Mouse (Mus musculus): ENCODE data around the gene Herpud1.

Gene Herpud1

DNA sequence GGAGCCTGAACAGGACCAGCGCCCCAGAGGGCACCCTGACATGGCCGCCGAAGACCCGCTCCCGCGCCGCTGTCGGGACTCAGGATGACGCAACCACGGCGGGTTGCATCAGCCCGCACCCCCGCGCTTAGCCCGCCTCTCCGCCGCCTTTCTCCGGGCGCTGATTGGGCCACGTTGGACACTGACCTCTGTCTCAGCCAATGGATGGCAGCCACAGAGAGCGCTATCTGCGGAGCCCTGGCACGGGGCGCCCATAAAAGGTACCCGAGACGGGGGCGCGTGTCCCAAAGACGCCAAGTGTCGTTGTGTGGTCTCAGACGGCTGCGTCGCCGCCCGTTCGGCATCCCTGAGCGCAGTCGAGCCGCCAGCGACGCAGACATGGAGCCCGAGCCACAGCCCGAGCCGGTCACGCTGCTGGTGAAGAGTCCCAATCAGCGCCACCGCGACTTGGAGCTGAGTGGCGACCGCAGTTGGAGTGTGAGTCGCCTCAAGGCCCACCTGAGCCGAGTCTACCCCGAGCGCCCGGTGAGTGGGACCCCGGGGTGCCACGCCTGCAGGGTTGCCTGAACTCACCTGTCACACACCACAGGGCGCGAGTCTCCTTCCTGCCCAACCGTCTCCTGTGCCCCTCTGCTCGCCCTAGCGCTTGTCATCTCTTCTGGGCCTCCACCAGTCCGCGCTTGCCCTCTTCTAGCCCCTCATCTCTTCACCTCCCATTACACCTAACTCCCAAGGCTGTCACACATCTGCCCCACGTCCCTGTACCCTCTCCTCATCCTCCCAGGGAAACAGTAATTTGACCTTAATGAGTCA lies at the start of gene Herpud1:
Herpud1 (plus strand) TSS at position 225 of the 813 bp plus-strand sequence.
- DNase-seq (ENCODE audit: inconsistent age in 2 of 2, low spot score in 1 of 2): peak; percentile 99 to 100

DNA sequence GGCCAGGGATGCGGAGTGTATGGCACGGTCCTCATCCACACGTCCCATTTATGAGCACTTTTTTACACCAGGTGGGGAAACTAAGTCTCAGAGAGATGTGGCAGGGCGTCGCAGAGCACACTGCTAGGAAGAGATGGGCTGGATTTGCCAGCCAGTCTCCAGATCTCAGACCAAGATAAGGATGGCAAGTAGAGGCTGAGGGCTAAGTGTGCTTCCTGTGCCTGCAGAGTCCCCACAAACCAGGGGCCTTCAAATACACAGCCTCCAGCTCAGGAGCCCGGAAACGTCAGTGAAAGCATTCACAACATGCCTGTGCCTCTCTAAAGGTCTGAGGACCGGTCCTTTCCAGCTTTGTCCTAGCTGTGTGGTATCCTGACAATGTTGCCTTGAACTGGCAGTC lies 48.7 kb upstream of the Herpud1 start:
- DNase-seq (ENCODE audit: inconsistent age in 2 of 2, low spot score in 1 of 2): no peak

DNA sequence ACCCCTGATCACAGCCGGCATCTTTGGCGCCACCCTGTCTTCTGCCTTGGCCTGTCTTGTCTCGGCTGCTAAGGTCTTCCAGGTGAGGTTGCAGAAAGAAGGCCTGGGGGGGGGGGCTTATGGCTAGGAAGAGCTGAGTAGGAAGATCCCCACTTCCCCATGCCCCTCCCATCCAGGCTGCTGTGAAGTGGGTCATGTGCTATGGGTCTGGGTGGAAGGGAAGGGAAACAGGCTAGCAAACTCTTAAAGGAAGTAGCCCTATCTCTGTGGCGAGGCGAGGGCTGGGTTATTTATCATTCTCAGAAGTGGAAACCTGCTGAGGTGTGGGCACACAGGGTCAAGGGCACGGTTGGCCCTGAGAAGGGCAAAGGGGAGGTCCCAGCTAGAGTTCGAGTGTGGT lies 45.4 kb upstream of the Herpud1 start:
- no peak for DNase-seq (ENCODE audit: inconsistent age in 2 of 2, low spot score in 1 of 2)

DNA sequence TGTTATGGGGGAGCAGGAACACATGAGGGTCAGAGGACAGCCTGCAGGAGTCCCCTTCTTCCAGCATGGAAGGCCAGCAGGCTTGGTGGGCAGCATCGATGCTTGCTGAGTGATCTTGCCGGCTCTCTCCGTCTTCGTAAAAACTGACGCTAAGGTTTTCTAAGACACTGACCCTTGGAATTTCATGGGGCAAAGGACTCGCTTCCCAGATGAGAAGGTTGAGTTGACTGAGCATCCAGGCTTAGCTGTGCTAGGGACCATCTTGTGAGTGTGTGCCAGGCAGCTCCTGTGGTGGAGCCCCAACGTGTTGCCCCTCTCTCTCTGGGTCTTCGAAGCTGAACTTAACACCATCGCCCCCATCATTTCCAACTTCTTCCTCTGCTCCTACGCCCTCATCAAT lies 43.5 kb upstream of the Herpud1 start:
- no peak for DNase-seq (ENCODE audit: inconsistent age in 2 of 2, low spot score in 1 of 2)

DNA sequence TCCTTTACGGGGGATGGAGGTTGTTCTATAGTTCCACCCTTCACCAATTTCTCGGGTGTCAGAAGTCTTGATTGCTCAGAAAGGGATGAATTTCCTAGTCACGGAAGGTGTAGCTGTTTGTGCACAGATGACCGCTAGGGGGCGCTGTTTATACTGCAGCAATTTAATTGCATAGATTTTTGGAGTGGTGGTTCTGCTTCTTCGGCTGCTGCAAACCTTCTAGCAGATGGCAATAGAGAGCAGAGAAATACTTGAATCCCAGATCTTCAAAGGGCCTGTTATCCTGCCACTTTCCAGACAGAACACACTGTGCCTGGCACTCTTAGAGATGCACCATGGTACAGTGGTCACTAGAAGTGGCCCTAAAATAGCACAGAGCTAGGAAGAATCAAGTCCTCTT lies 42.9 kb upstream of the Herpud1 start:
- peak; percentile 77 to 94 for DNase-seq (ENCODE audit: inconsistent age in 2 of 2, low spot score in 1 of 2)

DNA sequence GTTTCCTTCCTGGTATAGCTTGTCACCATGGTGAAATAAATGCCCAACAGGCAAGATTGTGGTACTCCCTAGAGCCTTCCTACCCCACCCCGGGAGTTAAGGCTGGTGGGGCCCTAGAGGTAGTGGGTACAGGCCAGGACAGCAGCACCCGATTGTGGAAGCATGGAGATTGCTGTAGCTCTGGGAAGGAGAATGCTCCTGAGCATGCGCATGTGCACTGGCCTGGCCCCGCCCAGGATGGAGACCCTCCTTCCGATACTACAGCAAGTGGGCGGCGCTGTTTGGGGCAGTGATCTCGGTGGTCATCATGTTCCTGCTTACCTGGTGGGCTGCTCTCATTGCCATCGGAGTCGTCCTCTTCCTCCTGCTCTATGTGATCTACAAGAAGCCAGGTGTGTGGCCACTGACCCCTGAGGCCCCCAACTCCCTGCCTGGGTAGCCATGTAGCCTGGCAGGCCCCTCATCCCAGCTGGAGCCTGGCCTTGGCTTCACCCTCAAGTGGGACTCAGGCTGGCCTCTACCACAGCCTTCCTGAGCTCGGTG lies 42.4 kb upstream of the Herpud1 start:
- no peak for DNase-seq (ENCODE audit: inconsistent age in 2 of 2, low spot score in 1 of 2)

DNA sequence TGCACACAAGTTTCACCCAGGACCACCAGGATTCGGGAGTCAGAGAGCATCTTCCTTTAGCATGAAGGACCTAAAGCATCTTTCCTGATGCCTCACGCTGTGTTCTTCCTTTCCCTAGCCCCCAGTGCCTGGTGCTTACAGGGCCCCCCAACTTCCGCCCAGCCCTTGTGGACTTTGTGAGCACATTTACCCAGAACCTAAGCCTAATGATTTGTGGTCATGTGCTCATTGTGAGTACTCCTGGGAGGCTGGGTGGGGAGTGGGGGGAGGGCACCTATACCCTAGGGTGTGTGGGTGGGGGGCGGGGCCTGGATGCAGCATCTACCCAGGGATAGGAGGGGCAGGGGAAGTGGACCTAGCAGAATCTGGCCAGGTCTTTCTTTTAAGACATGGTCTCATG lies 40.6 kb upstream of the Herpud1 start:
- no peak for DNase-seq (ENCODE audit: inconsistent age in 2 of 2, low spot score in 1 of 2)

DNA sequence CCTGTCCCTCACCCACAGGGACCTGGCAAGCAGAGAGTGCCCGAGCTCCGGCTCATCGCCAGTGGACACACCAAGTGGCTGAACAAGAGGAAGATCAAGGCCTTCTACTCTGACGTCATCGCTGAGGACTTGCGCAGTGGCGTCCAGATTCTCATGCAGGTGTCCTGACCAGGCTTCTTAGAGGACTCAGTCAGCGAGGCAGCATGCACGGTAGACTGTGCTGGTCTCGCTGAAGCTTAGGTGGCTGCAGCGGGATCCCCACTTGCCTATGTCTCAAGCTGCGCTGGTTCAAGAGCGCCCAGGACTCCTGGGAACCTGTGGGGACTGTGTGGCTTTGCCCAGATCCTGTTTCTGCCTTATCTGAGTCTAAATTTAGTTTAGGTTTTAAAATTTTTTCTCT lies 40.0 kb upstream of the Herpud1 start:
- no peak for DNase-seq (ENCODE audit: inconsistent age in 2 of 2, low spot score in 1 of 2)

DNA sequence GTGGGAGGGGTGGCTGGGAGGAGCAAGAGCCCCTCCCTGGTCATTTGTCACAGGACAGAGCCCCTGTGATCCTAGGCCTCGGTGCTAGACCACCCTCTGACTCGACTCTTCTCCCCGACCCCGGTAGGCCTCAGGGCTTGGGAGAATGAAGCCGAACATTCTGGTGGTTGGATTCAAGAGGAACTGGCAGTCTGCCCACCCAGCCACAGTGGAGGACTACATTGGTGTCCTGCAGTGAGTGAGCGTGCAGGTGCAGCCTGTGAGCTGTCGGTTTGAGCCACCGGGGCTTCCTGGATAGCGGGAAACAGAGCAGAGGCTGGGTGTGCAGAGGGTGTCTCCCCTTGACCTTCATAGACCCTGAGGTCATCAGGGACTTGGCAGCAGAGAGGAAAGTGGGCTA lies 37.8 kb upstream of the Herpud1 start:
- DNase-seq (ENCODE audit: inconsistent age in 2 of 2, low spot score in 1 of 2): no peak

DNA sequence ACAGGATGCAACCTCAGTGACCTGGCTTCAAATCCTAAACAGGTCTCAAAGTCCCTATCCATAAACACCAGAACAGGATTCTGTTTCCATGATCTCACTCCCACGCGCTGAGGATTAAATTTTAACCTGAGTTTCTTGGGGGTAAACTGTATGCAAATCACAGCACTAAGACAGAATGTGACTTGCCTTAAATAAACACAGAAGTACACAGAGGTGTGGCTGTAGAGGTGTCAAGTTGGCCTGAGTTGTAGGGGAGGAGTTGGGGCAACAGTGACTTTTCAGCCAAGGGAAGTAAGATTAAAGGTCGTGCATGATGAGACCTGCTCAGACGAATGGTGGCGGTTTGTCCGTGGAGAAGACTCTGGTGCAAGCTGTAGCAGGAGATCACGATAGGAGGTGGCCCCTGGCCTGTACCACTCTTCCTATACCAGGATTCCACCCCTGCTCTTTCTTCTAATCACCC lies 32.1 kb upstream of the Herpud1 start:
- DNase-seq (ENCODE audit: inconsistent age in 2 of 2, low spot score in 1 of 2): no peak

DNA sequence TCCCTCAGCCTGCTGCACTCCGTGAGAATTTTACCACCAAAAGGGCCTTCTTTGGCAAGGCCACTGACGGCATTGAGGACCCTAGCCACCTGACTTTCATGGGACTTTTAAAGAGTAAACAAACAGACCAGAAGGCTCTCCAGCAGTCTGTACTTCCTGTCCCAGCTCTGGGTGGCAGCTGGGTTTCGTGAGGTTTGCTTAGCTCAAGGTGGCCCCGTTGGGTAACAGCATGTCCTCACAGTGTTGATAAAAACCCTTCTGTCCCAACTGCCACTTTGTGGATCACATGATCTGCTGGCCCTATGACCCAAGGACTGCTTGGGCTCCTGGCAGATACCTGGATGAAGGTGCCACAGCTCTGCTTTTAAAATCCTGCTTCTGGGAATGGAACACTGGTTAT lies 31.7 kb upstream of the Herpud1 start:
- no peak for DNase-seq (ENCODE audit: inconsistent age in 2 of 2, low spot score in 1 of 2)

DNA sequence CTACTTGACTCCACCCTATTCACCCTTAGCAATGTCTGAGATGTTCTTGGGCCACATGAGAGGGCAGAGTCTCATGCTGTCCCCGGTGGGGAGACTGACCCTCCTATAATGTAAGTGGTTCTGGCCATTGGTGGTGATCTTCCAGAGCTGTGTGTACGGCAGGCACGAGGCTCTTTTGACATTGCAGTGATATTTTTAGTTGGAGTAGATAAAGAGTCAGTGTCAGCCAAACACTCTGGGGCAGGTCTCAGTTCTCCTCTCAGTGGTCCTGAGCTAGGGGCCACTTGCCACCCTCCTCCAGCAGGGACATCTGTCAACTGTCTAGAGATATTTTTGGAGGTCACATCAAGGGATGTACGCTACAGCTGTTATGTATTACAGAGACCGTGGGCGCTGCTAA lies 29.0 kb upstream of the Herpud1 start:
- DNase-seq (ENCODE audit: inconsistent age in 2 of 2, low spot score in 1 of 2): no peak

DNA sequence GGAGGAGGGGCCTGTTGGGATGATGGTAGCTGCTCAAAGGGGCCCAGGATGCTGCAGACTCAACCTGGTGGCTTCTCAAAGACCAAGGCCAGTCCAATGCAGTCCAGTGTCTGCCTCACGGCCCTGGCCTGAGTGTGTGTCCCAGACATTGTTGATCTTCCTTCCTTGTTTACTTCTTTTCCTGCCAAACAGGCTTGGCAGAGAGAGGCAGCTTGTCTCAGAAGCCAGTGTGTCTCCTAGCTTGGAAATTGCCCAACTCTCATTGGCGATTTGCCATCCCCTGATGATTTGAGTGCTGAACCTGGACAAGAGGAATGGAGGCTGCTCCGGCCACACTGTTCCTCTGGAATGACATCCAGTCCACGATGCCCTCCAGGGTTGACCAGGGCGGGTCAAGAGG lies 27.7 kb upstream of the Herpud1 start:
- DNase-seq (ENCODE audit: inconsistent age in 2 of 2, low spot score in 1 of 2): peak; percentile 86 to 95

DNA sequence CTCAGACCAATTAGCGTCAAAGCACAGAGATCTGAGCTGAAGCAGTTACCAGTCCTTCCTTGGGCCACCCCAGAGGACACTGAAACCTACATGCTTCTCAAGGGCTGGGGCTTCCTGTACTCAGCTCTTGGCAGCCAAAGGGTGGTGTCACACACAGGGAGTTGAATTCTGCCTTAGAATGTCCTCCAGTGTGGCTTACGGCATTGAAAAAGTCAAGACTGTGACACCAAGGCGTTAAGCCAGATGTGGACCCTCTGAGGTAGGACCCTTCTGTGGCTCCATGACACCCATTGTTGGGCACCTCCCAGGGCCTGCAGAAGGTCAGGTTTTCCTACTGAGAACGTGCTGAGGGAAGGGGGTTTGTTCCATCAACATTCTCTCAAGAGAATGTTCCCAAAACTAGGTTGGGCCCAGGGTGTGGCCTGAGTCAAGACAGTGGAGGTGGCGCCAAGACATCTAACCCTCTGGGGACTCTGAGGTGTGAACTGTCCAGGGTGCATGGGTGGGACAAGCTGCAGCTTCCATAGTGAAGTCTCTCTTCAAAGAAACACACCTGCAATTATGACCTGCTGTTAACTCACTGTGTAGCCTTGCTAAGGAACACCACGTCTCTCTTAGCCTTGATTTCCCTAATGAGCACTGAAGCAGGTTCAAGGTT lies 24.3 kb upstream of the Herpud1 start:
- DNase-seq (ENCODE audit: inconsistent age in 2 of 2, low spot score in 1 of 2): no peak

DNA sequence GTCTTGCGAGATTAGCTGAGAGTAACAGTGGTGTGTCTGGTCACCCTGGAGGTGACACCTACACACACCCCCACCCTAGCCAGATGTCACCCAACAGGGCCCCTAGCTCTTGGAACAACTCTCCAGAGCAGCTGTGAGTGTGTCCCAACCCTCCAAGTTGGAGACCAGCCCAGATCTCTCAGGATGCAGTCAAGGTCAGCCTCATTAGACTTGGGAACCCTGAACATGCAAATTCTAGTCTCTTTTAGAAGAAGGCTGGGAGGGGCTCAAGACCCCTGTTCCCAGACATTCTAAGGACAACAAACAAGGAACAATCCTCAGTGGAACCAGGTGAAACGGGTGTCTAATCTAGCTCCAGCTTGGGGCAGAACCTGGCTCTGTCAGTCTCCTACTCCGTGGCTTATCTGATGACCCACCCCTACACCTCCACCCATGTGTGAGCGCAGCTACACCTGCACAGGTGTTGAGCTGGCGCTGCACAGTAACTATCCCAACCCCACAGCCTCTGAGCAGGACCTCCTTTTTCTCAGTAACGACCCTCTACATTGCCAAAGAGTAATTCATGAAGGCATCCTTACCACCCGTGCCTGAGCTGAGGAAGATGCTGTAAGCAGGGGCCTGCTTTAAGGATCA lies 23.5 kb upstream of the Herpud1 start:
- peak; percentile 29 to 73 for DNase-seq (ENCODE audit: inconsistent age in 2 of 2, low spot score in 1 of 2)

DNA sequence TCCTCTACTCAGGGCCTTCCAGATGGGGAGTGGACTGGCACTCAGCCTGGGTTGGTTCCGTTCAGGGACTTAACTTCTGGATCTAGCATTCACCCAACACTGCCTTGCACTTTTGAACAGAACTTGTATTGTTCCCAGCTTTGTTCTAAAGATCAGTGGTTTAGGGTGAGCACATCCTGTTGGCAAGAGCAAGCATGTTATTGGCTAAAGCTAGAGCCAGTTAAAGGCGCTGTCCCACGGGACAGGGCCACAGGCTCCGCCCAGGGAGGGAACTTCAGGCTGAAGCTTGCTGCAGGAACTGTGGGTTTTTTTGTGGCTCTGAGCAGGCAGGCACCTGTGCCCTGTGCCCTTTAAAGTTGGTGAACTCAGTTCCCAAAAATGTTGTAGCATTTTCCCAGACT lies 22.9 kb upstream of the Herpud1 start:
- DNase-seq (ENCODE audit: inconsistent age in 2 of 2, low spot score in 1 of 2): peak; percentile 73 to 87

DNA sequence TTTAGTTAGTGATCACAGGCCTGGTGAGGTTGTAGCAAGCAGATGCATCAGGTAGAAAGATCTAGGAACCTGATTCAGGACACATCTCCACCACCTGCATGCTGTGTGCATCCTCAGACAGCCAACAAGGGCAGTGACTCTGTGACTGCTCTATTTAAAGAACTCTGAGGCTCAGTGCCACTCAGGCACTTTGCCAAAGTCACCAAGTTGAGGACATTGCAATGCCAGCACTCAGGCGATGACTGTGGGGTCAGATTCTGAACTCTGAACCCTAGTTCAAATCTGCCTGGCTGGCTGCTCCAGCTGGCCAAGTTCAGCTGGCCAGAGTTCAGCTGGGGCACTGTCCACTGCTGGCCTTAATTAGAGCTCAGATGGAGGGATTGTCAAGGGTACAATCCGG lies 22.3 kb upstream of the Herpud1 start:
- peak; percentile 65 to 85 for DNase-seq (ENCODE audit: inconsistent age in 2 of 2, low spot score in 1 of 2)

DNA sequence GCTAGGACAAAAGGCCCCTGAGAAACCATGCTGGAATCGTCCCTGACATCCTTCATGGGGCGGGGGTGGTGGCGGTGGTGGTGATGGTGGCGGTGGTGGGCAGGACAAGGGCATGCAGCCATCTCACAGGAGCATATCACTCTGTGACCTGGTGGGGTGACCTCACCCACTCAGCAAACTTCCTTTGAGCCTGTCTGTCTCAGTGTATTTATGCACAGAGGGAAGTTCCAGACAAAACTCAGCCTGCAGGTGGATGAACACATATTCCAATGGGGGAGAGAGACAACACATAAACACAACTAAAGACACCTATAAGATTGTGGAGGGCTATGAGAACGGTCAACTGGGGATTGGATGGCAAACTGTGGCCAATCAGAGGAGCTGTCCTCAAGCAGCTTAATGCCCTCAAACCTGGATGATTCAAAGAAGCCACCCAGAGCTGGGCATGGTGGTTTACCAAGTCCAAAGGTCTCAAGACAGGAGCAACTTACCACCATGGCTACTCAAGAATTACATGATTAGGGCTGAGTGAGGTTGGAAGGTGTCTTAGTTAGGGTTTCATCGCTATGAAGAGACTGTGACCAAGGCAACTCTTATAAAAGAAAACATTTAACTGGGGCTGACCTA lies 21.4 kb upstream of the Herpud1 start:
- DNase-seq (ENCODE audit: inconsistent age in 2 of 2, low spot score in 1 of 2): no peak

DNA sequence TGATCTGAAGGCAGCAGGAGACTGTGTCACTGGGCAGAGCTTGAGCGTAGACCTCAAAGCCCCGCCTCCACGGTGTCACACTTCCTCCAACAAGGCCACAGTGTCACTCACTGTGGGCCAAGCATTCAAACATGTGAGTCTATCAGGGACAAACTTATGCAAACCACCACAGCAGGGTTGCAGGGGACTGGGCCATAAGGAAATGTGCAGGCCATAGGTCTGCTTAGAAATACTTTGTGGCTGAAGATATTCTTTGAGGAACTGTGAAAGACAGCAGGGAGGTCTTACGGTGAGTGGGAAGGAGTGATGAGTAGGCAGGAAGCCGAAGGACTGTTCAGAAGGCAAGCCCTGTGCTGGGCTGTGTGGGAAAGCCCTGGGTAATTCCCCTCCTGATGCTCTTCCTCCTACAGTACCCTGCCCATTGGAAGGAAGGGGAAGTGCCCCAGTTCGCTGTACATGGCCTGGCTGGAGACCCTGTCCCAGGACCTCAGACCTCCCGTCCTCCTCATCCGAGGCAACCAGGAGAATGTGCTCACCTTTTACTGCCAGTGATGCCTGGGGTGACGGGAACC lies 20.7 kb upstream of the Herpud1 start:
- peak; percentile 34 to 81 for DNase-seq (ENCODE audit: inconsistent age in 2 of 2, low spot score in 1 of 2)

DNA sequence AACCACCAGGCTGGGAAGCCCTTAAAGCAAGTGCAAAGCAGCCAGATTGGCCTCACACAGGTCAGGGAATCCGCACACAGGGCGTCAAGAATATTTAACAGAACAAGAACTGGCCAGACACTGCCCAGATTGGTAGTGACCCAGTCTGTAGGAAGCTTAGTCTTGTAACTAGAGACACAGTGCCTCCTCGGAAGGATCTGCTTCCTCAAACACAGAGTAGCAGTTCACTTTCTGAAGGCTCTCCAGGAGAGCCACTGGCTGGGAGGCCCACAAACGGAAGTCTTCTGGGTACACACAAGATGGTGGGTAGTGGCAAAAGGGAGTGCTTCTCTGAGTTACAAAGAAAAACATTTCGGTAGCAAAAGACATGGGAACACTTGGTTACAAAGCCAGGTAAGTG lies 15.4 kb upstream of the Herpud1 start:
- no peak for DNase-seq (ENCODE audit: inconsistent age in 2 of 2, low spot score in 1 of 2)
